Mouse (Mus musculus) 416B (cell line): Measurements from ENCODE around the gene 0610037L13Rik.

Experiments
- DNase-seq: peaks from one replicate; pipeline ENCODE4 v3.0.0; 2011; ENCODE audit warnings: low read depth

0610037L13Rik gene

GRCm38 (mm10) chr4:107920336-107920735 is 30.7 kb downstream of the 0610037L13Rik start:
- no peak for DNase-seq

DNA sequence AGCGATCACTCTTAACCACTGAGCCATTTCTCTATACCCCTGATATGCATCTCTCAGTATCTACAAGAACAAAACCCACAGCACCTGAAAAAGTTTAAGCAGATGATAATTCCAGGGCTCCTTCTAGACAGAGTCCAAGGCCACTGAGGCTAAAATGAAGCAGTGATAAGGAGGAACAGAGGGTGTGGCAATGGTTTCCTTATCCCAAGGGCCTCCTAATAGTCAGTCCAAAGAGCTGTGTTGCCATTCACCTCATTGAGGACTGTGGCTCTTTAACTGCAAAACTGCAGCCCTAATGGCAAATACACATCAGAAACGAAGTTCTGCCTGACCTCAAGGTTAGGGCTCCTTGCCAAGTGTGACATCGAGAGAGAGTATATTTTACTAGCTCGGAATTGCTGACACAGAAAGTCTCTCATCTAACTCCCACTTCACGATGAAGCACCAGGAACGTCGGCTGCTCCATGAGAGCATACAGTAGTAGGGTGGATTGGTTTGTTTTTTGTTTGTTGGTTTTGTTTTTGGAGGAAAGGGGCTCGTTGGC is 31.6 kb downstream of the 0610037L13Rik start:
- DNase-seq, result peak; percentile 62

GRCm38 (mm10) chr4:107921952-107922351 is 32.3 kb downstream of the 0610037L13Rik start:
- no peak for DNase-seq

DNA sequence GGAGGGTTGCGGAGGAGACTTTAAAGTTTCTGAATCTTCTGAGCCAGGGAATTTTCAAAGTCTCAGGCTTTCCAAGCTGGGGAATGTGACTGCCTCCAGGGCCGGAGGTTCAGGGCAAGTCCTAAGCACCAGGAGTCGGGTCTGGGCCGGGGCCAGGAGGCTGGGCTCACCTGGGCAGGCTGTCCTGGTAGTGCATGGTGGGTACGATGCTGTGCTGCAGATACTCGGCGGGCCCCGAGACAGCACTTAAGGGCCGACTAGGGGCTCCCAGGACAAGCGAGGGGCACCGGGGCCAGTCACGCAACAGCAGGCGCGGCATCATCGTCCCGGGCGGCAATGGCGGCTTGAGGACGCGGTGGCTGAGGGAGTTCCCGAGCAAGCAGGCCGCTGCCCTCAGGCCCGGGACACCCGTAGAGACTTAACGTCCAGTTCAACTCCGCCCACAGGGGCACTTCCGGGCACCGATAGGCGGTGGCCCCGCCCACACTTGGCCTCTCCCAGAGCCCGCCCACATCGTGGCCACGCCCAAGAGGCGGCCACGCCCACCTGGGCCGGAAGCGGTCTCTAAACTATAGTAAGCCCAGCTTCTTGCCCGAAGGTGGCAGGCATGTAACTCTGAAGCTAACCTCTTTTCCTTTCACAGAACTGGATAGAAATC is 33.7 kb downstream of the 0610037L13Rik start, which contains the start of gene Cpt2:
TSS of gene Cpt2 (minus strand) at position 466 of the 658 bp plus-strand sequence.
- DNase-seq, result peak; percentile 97

GRCm38 (mm10) chr4:107923803-107924194 is 34.2 kb downstream of the 0610037L13Rik start:
- no peak for DNase-seq

DNA sequence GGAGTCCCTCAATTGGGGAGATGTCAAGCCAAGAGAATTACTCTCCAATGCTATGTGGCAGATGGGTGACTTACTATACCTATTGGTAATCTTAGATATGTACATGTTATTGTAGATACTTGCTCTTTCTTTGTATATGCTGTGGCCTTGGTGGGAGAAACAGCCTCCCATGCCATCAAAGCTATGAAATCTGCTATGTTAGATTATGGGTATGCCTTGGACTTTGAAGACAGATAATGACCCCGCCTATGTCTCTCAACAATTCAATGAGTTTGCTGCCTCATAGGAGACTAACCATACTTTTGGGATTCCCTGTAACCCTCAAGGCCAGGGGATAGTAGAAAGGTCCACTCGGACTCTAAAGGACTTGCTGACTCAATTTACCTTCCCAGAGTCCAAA is 38.7 kb downstream of the 0610037L13Rik start:
- DNase-seq, result no peak

- DNase-seq, result no peak
Observed at GRCm38 (mm10) chr4:107928726-107929125, 39.1 kb downstream of the 0610037L13Rik start.

DNA sequence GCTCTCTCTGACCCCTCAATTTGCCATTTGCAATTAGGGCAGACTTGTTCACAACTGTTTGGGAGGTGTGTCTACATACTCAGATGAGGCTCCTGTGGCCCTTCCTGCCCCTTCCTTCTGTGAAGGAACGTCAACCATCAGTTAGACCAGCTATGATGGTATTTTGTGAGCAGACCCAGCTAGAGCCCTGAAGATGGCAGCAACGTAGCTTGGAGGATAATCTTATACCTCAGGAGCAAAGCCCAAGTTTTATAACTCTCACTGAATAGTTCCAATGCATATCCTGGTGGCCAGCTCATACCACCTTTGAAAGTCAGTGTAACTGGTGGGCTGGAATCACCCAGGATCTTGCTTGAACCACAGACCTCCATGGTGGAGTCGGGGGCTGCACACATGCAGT is 41.8 kb downstream of the 0610037L13Rik start:
- no peak for DNase-seq

DNA sequence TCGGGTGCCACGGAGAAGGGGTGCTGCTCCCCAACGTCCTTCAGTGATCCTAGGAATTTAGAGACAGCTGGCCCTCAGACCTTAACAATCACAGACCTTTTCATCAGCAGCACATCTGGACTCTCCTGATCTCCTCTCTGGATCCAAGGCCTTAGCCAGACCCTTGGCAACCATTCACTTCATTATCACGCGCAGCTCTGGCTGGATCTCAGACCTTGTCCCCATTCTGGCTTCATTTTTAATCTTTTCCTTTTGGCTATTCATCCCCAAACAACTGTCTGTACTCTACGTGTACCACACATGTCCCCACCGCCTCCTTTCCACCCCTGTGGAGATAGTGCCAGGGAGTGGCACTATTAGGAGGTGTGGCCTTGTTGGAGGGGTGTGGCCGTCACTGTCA is 43.6 kb downstream of the 0610037L13Rik start:
- DNase-seq, result no peak

DNA sequence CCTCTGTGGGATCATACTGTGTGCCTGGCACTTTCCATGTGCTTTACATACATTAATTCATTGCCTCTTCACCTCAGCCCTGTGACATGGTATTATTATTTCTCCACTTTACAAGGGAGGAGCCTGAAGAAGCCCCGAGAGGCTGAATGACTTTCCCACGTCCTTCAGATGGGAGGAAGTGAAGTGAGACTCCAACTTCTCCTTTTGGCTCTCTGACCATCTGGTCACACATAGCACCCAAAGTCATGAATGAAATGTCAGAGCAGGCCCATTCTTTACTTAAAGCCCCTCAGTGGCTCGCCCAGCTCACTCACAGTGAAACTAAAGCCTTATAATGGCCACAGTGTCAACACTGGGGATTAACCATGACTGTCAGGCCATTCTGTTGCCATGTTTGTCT is 45.6 kb downstream of the 0610037L13Rik start:
- DNase-seq, result peak; percentile 36

DNA sequence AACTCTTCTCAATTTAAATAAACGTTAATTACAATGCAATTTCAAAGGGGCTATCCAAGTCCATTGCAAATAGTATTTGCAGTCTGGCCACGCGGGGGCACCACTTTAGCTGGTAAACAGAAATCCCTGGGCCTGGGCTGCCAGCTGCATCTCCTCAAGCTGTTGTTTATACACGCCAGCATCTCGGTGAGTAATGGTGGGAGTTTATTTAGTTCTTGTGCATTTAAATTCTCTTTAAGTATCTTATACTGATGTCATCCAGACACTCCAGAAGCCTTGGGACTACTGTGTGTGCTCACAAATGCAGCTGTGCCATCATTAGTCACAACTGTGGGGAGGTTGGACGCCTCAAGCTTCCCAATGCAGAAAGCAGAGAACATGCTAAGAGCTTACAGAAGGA is 47.7 kb downstream of the 0610037L13Rik start:
- DNase-seq, result peak; percentile 73

DNA sequence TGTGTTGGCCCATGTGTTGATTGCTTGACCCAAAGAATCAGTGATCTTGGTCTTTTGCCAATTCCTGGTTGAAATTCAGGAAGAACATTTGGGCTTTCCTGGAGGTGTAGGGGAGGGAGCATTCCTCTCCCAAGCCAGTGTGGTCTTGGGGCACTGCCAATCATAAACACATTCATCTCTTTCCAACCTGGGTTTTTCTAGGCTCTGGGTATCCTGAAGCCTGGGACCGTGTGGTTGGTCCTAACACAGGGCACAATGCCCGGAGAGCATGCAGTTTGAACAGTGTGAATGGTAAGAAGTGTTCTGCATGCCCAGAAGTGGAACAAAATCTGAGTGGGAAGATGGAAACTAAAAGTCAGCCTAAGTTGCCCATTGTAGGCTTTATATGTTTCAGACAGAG is 48.5 kb downstream of the 0610037L13Rik start:
- no peak for DNase-seq

DNA sequence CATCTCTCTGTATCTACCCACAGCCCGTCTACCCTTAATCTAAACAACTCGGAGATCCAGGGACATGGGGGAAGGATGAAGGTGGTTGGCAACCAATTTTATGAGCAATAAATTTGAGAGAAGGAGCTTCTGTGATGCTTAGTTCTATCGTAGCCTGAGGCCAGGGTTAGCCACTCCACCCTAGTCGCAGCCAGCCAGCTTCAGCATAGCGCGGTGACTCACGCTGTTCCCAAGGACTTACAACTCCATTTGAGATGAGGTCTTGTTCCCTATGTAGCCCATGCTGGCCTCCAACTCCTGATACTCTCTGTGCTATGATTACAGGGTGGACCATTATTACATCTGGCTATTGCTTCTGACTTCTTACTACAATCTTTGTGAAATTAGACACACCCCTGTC is 53.1 kb downstream of the 0610037L13Rik start:
- no peak for DNase-seq

- no peak for DNase-seq
Observed at GRCm38 (mm10) chr4:107944141-107944540, 54.5 kb downstream of the 0610037L13Rik start.
